Mouse (Mus musculus) R1 (cell line): ENCODE measurements around the gene Kif1b.
"Not testable (repeated sequence)": the region's sequence is repeated elsewhere in the genome, so short reads cannot be mapped to it uniquely, and the experiment has no call there.

Experiments
- DNase-seq: peaks from one replicate; pipeline ENCODE4 v3.0.0-alpha.2; 2018; ENCODE audit warnings: low read depth, low spot score

Gene Kif1b

DNA sequence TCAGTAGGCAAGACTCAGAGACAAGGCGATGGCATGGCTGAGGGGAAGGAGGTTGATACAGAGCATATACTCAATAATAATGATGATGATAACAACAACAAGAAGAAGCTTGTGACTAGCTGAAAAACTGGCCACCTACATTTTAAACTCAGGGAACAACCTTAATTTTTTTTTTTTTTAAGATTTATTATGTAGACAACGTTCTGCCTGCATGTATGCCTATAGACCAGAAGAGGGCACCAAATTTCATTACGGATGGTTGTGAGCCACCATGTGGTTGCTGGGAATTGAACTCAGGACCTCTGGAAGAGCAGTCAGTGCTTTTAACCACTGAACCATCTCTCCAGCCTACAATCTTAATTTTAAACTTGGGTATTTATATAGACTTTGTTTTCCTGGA is 84.0 kb downstream of the Kif1b start:
- DNase-seq: peak; percentile 37

DNA sequence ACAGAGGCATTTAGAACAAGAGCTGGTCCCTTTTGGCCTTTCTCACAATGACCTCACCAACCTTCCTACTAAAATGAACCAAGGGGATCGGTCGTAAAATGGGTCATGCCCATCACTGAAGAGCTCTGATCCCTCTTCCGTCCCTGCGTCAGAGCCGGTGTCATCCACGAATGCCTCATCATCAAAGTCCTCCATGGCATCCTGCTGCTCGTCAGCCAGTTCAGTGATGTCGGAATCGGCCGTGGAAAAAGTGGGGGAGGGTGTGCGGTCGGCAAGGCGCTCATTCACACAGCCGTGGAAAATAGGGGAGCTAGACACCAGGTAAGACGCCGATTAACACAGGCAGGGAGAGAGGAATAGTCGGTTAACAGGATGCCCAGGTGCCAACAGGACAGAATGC is 87.0 kb downstream of the Kif1b start:
- DNase-seq: peak; percentile 22

DNA sequence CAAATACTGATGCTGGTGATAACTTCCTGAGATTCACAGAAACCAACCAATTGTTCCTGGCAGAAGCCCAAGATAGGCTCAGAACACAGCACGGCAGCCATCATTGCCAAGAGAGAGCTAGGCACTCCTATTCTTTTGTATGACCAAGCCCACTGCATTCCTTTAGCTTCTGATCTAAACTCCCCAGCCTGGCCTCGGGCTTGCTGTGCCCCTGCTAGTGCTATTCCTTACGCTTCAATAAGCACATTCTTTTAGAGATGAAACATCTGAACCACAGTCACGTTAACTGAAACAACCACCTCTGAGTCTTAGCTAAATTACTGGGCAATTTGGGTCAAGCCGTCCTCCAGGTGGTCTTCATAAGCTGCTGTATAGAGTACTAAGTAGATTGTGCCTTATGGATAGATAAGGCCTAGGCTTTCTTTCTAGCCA is 87.4 kb downstream of the Kif1b start:
- peak; percentile 89 for DNase-seq

GRCm38 (mm10) chr4:149219401-149220041 is 88.0 kb downstream of the Kif1b start:
- DNase-seq: peak; percentile 78

- DNase-seq: no peak
Observed at GRCm38 (mm10) chr4:149218476-149218875, 89.0 kb downstream of the Kif1b start.

- no peak for DNase-seq
Observed at GRCm38 (mm10) chr4:149215982-149216381, 91.5 kb downstream of the Kif1b start.

DNA sequence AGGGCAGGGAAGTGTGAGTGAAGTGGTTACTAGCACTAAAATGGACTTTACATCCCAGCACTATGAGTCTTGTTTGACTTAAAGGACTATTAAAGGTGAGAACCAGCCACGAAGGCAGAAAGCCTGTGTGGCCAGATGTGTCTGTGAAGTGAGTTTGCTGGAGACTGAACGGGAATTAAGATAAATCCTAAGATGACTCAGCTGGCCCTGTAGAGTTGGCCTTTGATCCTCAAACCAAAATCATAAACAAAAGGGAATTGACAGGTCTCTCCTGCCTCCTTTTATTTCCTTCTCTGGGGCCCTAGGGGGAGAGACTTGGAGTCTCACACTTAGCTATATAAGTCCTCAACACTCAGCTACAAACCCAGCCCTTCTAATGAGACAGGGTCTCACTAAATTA is 92.1 kb downstream of the Kif1b start:
- DNase-seq: no peak

GRCm38 (mm10) chr4:149214468-149214867 is 93.0 kb downstream of the Kif1b start:
- not testable (repeated sequence) for DNase-seq

DNA sequence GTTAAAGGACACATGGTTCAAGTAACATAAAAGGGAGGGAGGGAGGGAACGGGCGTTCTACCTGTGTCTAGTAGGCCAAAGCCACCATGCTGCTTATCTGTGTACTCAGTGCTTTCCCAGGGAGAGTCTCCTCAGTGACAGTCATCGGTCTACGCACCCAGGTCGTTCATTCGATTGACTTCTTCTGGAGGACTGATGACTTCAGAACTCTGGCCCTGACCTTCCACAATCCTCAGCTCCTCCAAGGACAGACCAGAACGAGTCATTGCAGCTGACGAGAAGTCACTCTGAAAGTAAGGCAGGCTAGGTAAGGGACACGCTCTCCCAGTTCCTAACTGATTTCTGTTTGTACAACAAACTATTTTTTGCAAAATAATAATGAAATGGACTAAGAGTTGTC is 94.0 kb downstream of the Kif1b start:
- DNase-seq: no peak

- not testable (repeated sequence) for DNase-seq
Observed at GRCm38 (mm10) chr4:149211441-149211840, 96.1 kb downstream of the Kif1b start.

GRCm38 (mm10) chr4:149202467-149202866 is 105.0 kb downstream of the Kif1b start:
- DNase-seq: no peak

GRCm38 (mm10) chr4:149201110-149201509 is 106.4 kb downstream of the Kif1b start:
- DNase-seq: no peak

GRCm38 (mm10) chr4:149197180-149197579 is 110.3 kb downstream of the Kif1b start:
- no peak for DNase-seq

DNA sequence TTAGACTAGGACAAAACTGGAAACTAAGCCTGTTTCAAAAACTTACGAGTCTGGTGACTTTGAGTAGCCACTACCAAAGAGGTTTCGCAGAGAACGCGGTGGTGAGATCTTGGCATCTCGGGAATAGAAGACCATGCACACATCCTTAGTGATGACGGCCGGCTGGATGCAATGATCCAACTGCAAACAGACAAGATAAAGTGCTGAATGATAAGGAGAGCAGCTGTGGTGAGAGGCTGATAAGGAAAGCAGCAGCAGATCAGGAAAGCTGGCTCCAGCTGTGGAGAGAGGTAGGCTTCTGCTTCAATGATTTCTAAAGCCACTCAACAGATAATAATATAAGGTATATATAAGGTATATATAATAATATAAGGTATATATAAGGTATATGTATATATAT is 116.4 kb downstream of the Kif1b start:
- no peak for DNase-seq

DNA sequence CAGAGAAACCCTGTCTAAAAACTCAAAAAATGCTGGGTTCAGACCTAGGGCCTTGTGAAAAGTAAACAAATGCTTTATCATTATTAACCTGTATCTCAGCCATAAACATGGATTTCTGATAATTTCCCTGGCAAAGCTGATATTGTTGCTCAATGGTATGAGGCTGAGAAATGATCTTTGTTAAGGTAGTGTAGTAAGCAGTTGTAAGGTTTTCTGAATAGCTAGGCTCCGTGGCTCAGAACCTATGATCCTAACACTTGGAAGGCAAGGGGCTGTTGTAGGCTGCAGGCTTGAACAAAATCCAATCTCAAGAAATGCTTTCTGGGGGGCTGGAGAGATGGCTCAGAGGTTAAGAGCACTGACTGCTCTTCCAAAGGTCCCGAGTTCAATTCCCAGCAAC is 118.9 kb downstream of the Kif1b start:
- DNase-seq: no peak

- peak; percentile 83 for DNase-seq
Observed at GRCm38 (mm10) chr4:149182755-149183154, 124.7 kb downstream of the Kif1b start.

DNA sequence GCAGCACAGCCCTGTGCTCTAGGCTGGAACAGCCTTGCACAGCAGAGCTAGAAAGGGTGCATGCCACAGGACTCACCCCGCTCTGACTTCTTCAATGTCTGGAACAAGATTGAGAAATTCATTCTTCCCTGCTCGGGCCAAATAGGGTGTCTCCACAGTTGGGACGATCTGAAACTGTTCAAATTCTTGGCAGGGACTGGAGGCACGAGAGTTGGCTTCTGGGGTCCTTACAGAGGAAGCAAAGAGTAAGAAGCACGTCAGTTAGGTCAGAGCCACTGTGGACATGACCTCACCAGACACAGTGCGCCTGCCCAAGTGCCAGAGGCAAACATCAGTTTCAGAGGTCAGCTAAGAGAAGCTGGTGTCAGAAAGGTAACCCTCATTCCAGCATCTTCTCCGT is 125.3 kb downstream of the Kif1b start:
- DNase-seq: no peak

GRCm38 (mm10) chr4:149179573-149179972 is 127.9 kb downstream of the Kif1b start:
- DNase-seq: no peak

GRCm38 (mm10) chr4:149179160-149179559 is 128.3 kb downstream of the Kif1b start:
- DNase-seq: no peak

DNA sequence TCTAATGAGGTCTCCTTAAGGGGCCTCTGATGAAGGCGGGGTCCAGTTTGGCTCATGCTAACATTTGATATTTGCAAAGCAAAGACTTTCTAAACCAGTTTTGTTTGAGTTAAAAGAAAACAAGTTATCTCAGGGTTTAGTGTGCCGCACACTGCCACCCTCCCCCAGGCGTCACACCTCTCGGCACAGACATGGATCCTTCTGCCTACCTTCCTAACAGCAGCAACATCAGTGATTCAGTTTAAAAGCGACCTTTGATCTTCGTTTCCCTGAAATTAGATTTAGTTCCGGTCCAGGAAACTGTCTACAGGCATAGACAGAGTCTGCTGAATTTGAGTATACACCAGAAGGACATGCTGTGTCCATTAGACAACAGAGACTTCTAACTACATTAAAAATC is 129.2 kb downstream of the Kif1b start:
- DNase-seq: no peak

GRCm38 (mm10) chr4:149177046-149177445 is 130.4 kb downstream of the Kif1b start:
- no peak for DNase-seq

DNA sequence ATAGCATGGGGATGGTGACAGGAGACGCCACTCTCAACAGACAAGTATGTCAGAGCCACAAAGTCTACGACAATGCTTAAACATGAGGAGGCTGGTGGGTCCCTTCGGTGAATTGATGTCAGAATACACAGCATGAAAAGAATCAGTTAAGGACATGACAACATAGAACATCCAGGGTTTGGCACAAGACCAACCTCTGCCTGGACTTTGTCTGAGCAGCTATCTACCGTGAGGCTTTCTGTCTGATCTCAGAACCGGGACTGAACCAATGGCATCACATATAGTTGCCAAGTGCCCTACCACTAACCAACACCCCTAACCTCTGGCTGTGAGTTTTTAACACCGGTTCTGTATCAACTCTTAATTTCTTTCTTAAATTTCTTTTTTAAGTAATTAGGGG is 130.8 kb downstream of the Kif1b start:
- peak; percentile 13 for DNase-seq

- DNase-seq: no peak
Observed at GRCm38 (mm10) chr4:149173661-149174060, 133.8 kb downstream of the Kif1b start.

DNA sequence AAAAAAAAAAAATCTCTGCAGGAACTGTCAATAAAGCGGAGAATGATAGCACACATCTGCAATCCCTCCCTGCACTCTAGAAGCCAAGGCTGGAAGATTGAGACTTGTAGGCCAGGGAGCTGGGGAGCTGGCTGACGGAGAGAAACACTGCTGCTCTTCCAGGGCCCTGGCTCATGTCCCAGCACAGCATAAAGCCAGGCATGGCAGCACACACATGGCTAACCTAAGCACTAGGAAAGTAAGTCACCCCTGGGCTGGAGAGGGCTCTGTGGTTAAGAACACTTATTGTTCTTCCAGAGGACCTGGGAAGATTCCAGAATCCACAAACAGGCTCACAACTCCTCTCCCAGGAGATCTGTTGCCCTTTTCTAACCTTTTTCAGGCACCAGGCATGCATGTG is 134.8 kb downstream of the Kif1b start:
- DNase-seq: no peak
